Mouse (Mus musculus) urinary bladder, postnatal 14 days (tissue): ENCODE data around the gene Emilin2.

Source experiments
- DNase-seq: peaks from one replicate; pipeline ENCODE4 v3.0.0; 2021; ENCODE audit warnings: low spot score

The Emilin2 gene

GRCm38 (mm10) chr17:71265336-71266051, 46.3 kb downstream of the Emilin2 start:
- DNase-seq, result no peak

GRCm38 (mm10) chr17:71264739-71265138, 47.0 kb downstream of the Emilin2 start:
- DNase-seq, result no peak

- DNase-seq, result no peak
Observed at GRCm38 (mm10) chr17:71263136-71263535, 48.6 kb downstream of the Emilin2 start.

GRCm38 (mm10) chr17:71260658-71261057, 51.1 kb downstream of the Emilin2 start:
- DNase-seq, result no peak

GRCm38 (mm10) chr17:71259727-71260126, 52.1 kb downstream of the Emilin2 start:
- peak; percentile 70 for DNase-seq

- DNase-seq, result no peak
Observed at GRCm38 (mm10) chr17:71256806-71257536, 54.8 kb downstream of the Emilin2 start.

- DNase-seq, result no peak
Observed at GRCm38 (mm10) chr17:71256068-71256615, 55.6 kb downstream of the Emilin2 start.

- DNase-seq, result no peak
Observed at GRCm38 (mm10) chr17:71254736-71255135, 57.0 kb downstream of the Emilin2 start.

GRCm38 (mm10) chr17:71254106-71254505, 57.7 kb downstream of the Emilin2 start:
- no peak for DNase-seq

GRCm38 (mm10) chr17:71253391-71253790, 58.4 kb downstream of the Emilin2 start:
- DNase-seq, result no peak

- no peak for DNase-seq
Observed at GRCm38 (mm10) chr17:71252101-71252500, 59.7 kb downstream of the Emilin2 start.

- no peak for DNase-seq
Observed at GRCm38 (mm10) chr17:71251601-71252001, 60.2 kb downstream of the Emilin2 start.

GRCm38 (mm10) chr17:71250819-71251600, 60.8 kb downstream of the Emilin2 start:
- peak; percentile 40 for DNase-seq

GRCm38 (mm10) chr17:71250046-71250445, 61.7 kb downstream of the Emilin2 start:
- DNase-seq, result no peak

- DNase-seq, result no peak
Observed at GRCm38 (mm10) chr17:71248963-71249362, 62.8 kb downstream of the Emilin2 start.

GRCm38 (mm10) chr17:71246022-71246421, 65.8 kb downstream of the Emilin2 start:
- DNase-seq, result no peak

GRCm38 (mm10) chr17:71245133-71245532, 66.6 kb downstream of the Emilin2 start:
- DNase-seq, result no peak

GRCm38 (mm10) chr17:71242666-71243065, 69.1 kb downstream of the Emilin2 start:
- no peak for DNase-seq

GRCm38 (mm10) chr17:71240811-71241210, 71.0 kb downstream of the Emilin2 start:
- no peak for DNase-seq

GRCm38 (mm10) chr17:71238494-71238893, 73.3 kb downstream of the Emilin2 start:
- no peak for DNase-seq

GRCm38 (mm10) chr17:71235229-71235958, 76.4 kb downstream of the Emilin2 start:
- DNase-seq, result no peak
